Mouse (Mus musculus) cerebellum, postnatal 36 days (tissue): ENCODE measurements at regions not wholly inside any gene's neighbourhood (a gene's known extent, or its start where the extent isn't known, plus 50 kb on each side); places are given as distances from the start of the nearest gene placed in this dataset.

Experiments used
- DNase-seq, 2 experiments: peaks; one replicate each; pipeline ENCODE4 v3.0.0; 2021 to 2022; ENCODE audit warnings: mixed read lengths in 2 of 2

DNA sequence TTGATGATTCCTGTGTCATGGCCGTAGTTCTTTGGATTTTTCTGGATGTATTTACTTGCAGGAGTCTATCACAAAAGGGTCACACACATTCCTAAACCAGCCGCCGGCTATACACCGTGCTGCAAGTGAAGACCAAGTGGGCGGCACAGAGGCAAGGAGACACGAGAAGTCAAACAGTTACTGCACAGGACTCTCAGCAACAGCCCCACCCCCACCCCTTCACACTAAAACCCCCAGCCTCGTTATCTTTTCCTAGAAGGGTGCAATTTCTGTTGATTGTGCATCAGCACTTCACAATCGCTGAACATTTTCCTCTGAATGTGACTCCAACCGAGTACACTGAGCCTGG lies 126.9 kb upstream of the Klf14 start:
- DNase-seq = no peak

DNA sequence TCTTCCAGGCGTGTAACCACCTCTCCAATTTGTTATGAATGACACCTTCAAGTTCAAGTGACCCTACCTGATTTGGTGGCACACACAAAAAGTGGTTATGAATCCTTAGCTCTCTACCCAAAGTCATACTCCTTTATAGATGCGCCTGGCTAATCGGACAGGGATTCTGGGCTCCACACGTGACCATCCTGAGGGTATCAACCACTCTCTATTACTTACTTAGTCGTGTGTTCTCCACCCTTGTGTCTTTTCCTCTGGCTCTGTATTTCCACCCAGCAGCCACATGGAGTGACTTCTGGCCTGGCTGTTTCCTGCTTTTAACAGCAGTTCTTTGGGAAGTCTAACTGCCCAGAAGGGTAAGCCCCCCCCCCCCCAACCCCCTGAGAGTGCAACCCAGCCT lies 127.4 kb upstream of the Klf14 start:
- DNase-seq = no peak

DNA sequence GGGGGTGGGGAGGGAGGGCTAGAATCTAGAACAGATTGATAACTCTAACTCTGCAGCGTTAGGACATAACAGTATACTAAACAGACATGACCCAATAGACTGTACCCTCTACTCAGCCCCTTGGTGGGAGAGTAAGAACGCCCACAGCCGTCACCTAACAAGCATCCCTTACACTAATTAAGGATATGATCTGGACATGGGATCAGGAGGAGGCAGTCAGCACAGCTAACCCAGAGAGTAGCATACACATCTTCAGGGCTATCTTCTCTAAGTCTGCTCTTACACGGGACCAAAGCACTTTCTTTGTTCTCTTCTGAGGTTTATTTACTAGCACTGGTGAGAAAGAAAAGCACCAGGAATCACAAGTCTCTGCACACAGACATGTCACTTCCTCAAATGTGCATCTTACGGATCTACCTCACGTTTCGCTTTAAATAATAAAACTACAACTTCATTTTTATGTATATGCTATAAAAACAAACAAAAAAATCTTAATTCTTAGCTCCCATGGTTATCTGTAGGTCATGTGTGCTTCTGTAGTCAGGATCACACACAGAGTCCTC lies 128.0 kb upstream of the Klf14 start:
- no peak for DNase-seq

DNA sequence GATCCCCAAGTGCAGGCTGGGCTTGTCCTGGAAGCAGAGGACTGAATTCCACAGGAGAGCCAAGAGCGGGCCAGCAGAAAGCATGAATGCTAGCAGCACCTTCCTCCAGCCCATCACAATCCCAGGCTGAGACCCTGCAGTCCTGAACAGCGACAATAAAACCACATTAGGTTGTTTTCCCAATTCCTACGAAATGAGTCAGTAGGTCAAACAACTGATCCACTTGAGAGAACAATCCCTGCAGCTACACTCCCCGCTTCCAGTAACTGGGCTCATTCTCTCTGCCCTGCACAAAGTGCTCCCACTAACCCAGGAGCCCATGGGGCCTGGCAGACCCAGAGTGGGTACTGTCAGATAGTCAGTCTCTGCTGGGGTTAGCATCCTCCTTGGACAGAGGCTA lies 128.6 kb upstream of the Klf14 start:
- no peak for DNase-seq

DNA sequence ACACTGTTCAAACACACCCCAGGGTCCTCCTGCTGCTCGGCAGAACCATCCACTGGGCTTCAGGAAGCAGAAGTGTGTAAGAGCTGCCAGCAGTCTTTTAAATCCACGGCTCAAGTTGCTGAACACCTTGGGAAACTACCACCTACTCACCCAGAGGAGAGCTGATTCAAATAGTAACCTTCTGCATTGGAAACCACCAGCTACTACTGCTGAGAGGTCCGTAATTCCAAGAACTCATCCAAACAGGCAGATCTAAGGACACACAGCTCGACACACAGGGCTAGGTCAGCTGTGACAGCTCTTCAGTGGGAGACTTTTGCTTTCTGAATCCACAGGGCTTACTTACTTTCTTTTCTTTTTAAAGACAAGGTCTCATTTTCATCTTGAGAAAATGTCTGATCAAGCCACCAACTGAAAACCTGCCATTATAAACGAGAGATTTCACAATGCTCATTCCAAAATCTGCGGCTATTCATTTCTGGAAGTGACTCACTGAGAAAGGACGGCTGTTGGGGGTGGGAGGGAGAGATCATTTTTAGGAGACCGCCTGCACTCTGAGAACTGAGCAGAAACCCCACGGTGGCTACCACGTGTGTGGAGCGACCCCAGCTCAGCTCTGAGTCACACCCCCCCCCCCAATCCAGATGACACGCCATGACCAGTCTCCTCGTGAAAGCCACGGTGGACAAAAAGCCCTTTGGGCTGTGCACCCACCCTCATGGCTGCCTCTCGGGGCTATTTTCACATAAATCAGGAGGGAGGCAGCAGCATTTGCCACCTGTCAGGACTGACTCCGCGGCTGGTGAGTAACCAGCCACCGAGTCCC lies 129.5 kb upstream of the Klf14 start:
- no peak for DNase-seq

DNA sequence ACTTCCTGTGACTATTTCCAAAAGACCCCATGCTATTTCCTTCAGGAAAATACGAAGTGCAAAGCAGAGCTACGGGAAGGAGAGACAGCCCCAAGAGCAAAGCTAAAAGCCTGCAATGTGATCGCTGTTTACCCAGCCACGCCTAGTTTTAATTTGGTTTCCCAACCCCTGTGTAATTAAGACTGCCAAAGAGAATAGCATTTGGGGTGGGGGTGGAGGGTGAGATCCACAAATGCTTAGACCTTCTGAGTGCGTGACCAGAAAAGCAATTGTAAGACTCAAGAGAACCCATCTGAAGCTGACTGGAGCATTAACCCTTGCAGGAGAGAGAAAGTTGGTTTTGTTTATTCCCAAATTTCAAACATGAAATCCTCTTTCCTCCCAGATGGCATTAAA lies 130.1 kb upstream of the Klf14 start:
- DNase-seq = no peak

DNA sequence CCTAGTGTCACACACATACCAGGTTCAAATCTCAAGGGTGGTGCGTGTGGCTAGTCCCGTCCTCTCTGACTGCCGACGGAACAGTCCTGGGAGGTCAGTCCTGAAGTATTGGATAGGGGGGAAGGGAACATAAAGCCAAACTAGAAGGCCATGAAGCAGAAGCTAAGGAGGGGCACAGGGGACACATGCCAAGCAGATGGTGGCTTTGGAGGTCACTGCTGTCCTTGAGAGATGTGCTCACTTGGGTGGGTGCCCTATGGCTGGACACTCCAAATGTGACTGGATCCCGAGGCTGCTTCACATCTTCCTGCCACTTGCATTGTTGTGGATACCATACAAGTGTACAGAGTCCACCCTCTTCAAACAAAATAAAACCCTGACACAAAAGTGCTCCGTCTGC lies 131.4 kb upstream of the Klf14 start:
- DNase-seq = no peak

DNA sequence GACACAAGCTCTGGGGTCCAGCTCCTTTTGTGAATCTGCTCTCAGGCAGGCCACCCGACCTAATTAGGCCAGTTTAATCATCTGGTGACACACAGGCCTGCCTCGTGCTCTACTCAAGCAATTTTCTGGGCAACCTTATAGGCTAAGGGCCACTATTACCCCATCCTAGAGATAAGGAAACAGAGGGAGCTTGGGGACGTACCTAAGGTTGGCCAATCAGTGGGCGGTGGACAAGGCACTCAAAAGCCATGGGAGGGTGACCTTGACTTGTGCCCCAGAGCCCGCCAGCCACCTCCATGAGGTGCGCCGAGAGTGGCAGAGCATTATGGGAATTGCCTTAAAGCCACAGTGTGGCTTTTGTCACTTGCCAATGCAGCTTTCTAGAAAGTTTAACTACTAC lies 131.9 kb upstream of the Klf14 start:
- no peak for DNase-seq

DNA sequence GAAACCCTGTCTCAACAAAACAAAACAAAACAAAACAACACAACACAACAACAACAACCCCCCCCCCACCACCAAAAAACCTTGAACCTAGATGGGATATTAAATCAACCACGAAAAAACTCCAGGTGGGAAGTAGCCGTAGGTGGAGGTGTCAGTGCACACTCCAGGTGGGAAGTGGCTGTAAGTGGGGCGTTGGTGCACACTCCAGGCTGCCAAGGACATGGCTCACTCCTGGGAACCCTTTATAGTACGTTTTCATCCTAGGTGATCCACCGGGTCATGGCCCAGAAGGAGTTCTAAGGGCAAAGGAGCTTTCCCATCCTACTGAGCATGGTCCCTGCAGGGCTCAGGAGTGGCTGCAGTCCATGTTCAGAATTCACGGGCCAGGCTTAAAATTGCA lies 133.4 kb upstream of the Klf14 start:
- no peak for DNase-seq

DNA sequence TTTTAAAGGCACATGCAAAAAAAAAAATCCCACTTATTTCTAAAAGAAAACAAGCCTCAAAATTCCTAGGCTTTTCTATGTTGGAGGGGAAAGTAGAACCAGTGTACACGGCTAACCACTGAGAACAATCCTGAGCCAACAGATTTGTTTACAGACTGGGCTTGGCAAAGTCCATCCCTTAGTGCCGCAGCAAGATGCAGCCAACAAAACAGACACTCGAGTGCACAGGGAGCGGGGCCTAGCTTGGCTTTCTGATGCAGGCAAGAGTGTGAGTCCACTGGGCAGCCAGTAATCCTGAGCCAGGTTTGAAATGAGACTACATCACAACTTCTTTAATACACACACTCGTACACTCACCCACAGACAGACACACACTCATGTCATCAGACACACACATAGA lies 133.9 kb upstream of the Klf14 start:
- peak; percentile 70 to 72 for DNase-seq

DNA sequence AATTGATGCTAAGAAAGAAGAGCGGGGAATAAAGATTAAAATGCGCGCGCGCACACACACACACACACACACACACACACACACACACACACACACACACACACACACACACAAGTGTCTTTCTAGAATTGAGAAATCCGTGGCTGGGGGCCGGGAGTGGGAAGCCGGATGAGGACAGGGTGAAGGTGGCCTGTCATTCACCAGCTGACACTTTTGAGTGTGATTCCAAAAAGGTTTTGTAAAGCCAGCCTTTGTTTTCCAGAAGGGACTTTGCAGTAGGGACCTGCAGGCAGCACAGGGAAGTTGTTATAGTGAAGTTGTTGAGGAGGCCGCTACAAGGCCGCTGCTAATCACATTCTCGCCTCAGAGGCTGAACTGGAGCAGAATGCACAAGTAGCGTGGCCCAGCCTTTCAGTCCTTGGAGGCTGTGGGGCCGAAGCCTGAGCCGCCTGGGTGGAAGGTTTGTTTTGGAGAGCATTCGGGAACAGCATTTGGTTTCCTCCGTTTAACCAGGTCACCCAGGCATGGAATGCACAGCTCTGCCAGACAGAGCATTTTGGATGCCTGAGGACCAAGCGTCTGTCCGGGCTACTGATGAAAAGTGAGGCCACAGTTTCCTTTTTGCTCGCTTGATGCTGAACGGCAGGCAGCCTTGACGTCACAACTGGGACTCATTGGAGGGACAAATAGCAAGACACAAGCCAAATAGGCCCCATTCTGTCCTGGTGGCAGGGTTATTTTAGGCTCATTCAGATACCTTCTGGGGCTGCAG lies 137.3 kb upstream of the Klf14 start:
- peak; percentile 68 to 81 for DNase-seq

DNA sequence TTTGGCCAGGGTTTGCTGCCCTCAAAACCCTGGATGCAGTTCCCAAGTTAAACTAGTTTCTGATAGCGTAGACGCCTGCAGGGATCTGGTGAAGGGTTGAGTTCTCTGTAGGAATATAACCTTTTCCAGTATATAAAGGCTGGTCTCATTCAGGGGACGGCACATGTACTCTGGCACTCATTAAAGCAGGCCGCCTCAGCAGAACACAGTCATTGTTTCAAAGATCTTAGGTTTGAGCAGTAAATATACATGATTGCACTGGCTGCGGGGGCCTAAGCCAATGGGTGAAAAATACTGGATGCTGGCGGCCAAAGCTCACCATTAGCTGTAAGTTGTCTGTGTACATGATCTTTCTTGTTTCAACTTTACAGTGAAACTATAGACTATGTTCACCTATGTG lies 137.9 kb upstream of the Klf14 start:
- DNase-seq = no peak

DNA sequence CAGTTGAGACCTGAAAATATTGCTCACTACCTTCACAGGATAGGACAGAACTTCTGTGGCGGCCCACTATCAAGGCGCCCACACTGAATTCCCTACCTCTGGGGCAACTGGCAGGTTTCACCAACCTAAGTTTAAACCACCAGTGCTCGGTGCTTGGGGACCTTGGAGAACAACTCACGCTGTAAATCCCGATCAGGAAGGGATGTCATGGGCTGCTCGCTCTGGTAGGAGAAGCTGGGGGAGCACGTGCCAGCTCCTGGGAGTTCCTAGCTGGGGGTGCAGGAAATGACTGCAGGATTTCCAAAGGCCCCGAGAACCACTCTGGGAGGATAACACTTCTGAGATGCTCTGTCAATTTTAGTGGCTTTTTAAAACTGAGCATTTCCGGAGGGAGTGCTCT lies 138.4 kb upstream of the Klf14 start:
- DNase-seq = no peak

DNA sequence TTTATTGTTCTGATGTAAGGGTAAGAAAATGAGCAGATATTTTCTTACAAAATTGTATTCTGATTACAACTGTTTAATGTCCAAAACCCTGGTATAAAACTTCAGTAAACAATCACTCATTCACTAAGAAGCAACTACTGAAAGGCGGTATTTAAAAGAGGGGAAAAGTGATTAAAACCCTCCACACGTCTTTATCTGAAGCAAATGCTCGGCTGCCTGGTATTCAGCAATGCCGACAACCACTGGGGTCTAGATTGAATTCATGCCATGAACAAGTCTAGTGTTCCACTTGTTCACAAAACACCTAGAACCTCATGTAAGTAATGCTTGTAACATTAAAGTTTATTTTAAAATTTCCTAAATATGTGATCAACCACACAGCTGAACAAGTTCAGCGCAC lies 139.2 kb upstream of the Klf14 start:
- no peak for DNase-seq

DNA sequence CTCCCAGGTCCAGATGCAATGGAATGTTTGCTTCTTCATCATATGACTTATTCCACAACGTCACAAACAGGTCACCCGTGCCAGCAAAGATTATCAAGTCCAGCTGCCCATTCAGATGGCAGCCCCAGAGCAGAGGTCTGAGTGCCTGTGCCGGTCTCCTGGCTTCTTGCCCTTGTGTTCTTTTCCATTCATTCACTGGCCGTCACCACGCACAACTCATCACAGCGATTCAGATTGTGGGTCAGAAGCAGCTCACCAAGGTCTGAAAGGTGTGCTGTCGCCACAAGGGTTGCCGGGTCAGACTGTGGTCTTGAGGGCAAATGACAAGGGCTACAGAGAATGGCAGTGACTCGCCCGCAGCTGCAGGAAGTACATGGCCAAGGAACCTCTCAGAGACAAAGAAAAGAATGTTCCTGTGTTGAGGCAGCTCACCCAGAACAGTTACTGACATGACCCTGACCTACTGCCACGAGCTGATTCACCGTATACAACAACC lies 141.3 kb upstream of the Klf14 start:
- DNase-seq = peak; percentile 29 to 48

DNA sequence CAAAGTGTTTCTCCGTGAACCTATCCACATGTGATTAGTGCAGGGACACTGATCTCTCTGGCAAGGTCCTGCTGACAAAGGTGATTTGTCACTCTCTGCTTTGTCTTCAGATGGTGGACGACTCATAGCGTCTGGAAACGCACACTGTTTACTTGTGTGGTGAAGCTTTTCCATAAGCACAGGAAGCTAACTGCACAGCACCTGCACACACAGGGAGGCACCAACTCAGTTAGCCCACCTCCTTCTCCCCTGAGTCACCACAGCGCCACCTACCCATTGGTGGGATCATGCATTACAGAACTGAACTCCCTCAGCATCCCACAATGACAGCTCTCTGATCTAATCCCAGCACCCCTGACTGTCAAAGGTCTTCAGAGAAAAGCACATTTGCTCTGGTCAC lies 141.9 kb upstream of the Klf14 start:
- DNase-seq = no peak

DNA sequence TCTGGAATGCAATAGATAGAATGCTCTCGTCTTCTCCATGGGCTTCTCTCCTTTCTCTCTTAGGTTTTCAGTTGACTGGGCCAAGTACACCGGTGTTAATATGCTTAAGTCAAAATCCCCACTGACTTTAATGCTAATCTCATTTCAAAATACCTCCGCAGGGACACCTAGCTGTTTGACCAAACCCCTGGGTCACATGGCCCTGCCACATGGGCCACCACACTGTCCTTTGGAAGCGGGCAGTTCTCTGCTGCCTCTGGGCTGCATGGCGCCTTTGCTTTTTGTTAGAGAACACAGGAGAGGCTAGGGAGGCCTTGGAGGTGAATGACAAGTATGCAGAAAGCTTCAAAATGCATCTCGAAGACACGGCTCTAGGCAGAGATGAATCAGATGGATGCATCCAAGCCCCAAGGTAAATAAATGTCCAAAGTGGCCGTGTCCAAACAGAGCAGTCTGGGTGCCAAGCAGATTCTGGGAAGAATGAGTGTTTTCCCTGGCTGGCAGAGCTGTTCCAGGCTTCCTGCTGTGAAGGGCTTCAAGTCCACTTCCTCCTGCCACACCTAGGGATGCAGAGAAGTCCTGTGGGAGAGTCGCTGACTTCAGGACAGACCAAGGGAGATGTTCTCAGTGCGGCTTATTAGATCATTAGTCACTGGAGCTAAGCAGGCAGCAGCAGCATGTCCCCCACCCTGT lies 147.4 kb upstream of the Klf14 start:
- peak in 1 of 2 experiments; percentile 55 for DNase-seq

DNA sequence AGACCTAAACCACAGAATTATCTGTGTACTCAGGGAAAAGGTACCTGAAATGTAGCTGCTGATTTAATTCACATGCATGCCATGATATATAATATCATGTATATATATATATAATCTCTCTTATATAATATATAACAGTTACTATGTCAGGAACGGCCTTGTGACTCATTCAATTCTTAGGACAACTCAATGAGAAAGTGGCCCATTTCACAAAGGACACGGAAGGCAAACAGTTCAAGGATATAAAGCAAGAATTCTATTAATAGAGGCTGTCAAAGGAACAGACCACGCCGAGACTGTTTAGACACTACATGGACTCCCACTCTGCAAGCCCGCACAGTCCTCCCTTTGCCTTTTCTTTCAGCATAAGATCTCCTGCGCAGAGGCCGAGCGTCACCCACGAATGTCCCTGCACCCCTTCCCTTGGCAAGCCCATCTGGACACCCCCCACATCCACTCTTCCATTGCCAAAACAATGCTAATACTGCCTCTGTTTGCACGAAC lies 148.0 kb upstream of the Klf14 start:
- DNase-seq = no peak

DNA sequence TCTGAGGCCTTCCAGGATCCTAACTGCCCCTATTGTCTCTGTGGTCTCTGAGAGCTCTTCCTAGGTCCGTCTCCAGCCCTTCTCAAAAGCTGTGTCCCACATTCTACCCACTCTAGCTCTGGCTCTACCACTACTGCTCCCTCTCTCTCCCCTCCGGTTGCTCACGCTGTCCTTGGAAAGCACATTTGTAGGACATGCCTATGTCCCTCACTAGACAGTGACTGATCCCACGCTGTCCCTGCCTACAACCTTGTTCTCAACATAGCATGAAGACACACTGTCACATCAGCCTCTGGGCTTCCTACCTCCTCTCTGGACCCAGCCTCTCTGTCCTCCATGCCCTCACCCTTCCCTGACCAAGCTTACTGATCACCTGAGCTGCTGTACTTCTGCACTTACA lies 148.5 kb upstream of the Klf14 start:
- DNase-seq = no peak

DNA sequence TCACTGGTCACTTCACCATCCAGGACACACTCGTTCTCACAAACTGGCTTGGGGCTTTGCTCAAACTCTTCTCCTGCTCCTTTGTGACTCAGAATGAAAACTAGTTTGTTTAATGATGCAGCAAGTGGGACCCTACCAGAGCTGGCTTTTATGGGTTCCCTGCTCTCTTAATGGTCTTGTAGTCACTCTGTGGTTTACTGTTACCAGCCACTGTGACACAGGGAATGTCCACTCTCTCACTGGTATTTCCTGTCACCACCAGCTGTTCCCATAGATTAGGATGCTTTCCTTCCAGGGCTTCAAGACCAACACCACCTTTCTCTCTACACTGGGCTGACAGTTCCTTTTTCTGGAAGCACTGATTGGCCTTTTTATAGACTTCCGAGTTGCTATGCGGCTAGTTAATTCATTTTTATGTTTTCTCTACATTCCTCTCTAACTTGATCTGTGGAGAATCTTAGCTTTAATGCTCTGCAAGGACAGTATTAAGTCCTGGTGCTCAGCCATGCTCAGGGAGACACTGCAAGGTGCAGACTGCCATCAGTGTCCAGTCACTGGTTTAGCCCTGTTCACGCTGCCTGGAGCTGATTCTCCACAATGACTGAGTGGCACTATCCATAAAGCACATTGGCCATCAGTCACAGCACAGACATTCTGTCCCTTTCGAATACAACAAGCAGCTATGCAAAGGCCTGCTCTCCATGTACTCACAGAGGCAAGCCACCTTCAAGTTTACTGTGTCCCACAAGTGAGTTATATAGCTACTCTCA lies 149.2 kb upstream of the Klf14 start:
- no peak for DNase-seq

DNA sequence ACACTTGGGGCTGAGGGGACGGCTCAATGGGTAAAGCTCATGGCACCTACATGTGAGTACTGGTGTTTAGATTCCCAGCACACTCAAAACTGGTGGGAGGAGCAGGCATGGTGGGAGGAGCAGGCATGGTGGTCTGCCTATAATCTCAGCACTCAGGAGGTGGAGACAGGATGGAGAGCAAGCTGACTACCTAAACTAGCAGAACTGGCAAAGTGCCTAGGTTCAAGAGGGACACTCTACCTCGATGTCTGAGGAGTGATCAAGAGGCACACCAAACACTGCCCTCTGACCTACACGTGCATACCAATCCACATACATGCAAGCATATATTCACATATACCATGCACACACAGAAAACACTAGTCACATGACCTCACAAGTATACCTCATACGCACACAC lies 150.7 kb upstream of the Klf14 start:
- no peak for DNase-seq

DNA sequence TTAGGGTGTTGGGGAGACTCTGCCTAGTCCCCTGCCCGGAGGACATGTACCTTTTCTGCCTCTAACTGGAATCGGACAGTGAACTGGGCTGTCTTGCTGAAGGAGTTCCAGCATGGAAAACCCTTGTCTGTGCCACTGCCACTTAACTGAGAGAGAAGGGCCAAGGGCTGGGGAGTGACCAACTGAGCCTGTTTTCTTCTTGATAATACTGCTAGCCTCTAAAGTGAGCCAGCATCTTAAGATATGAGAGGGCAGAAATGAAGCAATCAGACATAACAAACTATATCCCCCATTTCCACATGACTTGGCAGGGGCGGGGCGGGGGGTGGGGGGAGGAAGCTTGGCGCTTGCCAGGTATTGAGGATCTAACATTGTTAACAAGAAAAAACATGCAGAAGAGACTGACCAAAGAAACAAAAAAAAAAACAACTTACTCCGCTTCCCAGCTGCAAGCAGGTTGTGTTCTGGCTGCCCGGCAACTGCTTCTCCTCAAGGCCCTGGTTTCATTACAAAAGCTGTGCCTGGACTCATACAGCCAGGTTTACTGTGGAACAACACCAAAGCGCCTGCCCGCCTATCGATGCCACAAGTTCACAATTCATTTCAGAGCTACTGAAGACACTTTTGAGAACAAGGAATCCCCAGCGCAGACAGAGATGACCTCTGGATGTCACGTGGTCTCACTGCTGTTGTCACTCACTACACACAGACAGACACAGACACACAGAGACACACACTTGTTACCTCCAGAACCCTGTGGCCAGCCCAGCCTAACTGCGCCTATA lies 153.6 kb upstream of the Klf14 start:
- DNase-seq = no peak
